Mouse (Mus musculus) lung, adult 2 months (tissue): ENCODE data around the gene Asb16.

Experiments
- CTCF ChIP-seq: fragments of 200-500 bp; IDR thresholded peaks from 2 replicates; pipeline ENCODE4 v1.5.1; 2011; ENCODE audit warnings: mild to moderate bottlenecking, low read length, control low read depth; ENCODE audit not compliant: insufficient read depth
- POLR2A ChIP-seq: fragments of 200-500 bp; IDR thresholded peaks from 2 replicates; pipeline ENCODE4 v1.6.1; 2011; ENCODE audit warnings: low read depth, mild to moderate bottlenecking, control low read depth, low read length, borderline replicate concordance; ENCODE audit errors: extremely low read depth

DNA sequence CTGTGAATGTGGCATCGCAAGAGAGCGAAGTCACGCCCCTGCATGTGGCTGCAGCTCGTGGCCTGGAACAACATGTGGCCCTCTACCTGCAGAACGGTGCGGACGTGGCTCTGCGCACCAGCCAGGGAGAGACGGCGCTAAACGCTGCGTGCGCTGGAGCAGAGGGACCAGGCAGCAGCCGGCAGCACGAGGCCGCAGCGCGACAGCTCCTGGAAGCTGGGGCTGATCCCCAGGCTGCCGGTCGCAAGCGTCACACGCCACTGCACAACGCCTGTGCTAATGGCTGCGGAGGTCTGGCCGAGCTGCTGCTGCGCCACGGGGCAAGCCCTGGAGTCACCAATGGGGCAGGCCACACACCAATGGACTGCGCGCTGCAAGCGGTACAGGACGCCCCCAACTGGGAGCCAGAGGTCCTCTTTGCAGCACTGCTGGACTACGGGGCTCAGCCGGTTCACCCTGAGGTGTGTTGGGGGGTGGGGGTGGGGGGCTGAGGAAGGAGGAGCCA is 7.9 kb downstream of the Asb16 start:
- TF ChIP-seq POLR2A = no peak
- no peak for TF ChIP-seq CTCF
